Mouse (Mus musculus) CH12F3 (cell line): Measurements from ENCODE around the gene Gapvd1.

ENCODE experiments used
- in situ Hi-C: fragments of 300-500 bp; cut with MboI; formaldehyde crosslinking; loops from 2 replicates; pipeline ENCODE4 v1.14.3; 2020; ENCODE audit warnings: low sequenced_read_pairs

Gapvd1 gene

DNA sequence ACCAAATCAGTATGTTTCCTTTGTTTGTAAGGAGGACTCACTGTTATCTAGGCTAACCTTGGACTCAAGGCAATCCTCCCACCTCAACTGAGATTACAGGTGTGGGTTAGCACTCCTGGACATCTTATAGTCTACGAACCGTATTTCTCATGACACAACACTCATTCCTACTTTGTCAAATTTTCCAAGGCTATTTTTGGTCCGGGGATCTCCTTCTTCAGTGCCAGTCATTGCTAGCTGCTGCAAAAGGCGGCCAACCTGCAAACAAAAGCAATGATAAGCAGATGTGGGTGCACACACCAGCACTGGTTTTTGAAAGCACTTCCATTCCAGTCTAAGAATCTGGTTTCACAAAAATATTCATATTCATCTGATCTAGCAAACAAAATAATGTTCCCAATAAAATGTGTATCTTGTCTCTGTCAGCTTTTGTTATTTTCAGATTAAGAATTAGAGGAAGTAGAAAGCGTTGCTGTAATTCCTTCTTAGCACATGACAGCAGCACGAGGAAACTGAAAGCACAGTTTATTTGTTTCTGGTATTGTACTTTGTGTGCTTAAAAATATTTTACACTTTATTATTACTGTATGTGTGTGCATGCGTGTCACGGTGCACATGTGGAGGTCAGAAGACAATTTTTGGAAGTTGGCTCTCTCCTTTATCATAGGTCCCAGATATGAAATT is 27.8 kb downstream of the Gapvd1 start:
- in situ Hi-C loops: no loop called here

DNA sequence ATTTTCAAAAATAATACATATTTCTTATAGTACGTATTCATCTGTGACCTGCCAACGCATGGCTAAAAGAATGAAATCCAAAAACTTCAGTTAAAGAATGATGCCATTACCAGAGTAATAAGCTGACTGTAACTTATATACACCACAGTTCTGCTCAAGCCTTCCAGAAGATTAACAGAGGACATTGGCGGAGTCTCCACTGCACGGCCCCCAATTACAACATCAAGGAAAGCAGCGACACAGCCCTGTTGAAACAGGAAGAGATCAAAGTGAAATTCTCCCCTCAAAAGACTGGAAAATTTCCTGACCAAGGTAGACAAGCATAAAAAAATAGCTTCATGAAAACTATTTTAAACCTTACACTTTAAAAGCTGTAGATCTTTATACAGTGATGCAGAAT is 29.8 kb downstream of the Gapvd1 start:
- in situ Hi-C loops: no loop called here

DNA sequence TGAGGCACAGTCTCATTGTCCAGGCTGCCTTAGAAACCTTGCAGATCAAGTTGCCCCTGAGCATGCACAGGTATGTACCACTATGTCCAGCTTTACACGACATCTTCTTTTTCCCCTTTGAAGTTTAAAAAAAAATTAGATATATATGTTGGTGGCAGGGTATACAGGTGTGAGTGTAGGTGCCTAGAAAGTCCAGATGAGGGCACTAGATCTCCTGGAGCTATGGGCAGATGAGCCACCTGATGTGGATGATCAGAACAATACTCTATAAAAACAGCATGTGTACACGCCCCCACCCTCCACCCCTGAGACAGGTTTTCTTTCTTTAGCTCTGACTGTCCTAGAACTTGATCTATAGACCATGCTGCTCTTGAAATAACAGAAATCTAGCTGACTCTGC is 36.8 kb downstream of the Gapvd1 start:
- in situ Hi-C loops: no loop called here

DNA sequence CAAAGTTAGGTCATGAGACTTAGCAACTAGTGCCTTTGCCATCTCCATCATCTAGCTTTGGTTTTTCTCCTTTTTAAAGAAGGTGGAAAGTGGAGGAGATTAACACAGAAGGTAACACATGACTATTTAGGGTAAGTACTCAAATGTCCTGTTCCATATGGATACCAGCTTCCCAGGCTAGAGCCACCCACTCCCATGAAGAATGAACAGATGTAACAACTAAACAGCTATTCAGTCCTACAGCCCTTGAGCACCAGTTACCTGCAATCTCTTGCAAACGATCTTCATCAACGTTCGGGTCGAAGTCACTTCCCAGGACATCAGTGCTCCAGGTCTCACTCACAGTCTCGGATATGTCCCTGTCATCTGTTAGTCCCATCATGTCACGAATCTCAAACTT is 43.1 kb downstream of the Gapvd1 start:
- in situ Hi-C loops: no loop called here

DNA sequence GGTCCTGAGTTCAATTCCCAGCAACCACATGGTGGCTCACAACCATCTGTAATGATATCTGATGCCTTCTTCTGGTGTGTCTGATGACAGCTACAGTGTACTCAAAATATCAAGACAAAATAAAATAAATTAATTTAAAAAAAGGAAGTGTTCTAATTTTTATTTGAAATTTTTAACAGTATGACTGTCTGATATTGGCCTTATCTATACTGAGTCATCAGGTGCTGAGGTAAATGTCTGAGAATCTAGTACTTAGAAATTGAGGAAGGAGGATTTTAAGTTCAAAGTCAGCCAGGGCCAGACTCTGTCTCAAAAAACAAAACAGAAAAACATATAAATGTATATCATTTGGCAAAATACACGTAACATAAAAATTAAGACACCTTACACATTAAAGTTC is 46.4 kb downstream of the Gapvd1 start:
- in situ Hi-C loops: no loop called here

DNA sequence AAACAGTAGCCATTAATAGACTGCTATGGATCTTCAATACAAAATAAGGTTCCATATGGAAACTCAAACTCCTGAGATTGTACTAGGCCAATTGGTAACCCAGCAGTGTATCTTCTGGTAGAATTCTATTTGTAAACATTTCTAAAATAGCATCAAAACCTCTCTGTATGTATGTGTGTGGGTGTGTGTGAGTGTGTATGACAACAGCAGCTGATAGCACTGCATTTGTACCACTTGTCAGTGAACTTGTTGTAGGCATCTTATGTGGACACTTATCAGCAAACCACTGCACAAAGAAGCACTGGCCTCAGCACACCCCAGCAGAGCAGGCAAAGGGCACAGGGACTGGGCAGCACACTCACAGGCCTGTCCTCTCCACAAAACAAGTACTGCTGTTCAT is 58.4 kb downstream of the Gapvd1 start:
- in situ Hi-C loops: no loop called here

DNA sequence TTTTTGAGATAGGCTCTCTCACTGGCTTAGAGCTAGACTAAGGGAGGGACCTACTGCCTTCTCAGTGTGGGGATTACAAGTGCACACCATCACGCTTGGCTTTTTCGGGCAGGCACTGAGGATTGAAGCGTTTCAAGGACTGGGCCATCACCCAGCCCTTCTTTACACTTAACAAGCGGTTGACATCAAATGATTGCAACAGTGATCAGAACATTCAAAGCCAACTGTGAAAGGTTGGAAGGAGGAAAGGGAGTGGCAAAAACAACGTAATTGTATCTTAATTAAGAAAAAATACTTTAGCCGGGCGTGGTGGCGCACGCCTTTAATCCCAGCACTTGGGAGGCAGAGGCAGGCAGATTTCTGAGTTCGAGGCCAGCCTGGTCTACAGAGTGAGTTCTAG is 62.2 kb downstream of the Gapvd1 start:
- in situ Hi-C loops: no loop called here

DNA sequence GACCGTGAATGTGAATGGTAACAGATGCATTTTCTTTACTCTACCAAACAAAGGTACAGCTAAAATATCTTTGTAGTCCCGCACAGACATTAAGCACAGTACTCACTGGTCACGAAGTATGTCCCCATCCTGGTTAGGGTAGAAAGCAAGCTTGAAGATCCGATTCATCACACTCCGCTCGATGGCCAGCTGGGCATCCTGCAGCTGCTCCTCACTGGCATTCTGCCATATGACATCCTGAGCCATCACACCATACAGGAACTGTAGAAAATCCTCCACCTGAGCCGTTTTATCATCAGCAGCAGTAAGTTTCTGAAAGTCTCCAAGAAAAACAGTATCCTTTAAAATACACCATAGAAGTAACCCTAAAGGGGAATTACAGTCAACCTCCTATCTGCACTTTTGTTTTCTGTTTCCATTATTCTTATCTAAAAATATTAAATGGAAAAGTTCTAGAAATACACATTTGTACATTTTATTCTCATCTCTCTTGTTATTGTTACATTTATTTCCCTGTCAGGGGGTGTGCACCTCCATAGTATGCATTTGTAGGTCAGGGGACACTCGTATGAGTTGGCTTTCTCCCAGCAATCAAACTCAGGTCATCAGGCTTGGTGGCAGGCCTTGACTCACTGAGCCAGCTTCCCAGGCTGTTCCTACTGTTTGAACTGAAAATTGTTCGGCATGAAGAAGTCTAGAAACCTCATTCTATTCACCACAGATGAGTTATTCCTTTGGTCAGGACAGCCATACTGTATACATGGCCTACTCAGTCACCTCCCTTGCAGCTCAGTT is 70.8 kb downstream of the Gapvd1 start:
- in situ Hi-C loops: no loop called here

DNA sequence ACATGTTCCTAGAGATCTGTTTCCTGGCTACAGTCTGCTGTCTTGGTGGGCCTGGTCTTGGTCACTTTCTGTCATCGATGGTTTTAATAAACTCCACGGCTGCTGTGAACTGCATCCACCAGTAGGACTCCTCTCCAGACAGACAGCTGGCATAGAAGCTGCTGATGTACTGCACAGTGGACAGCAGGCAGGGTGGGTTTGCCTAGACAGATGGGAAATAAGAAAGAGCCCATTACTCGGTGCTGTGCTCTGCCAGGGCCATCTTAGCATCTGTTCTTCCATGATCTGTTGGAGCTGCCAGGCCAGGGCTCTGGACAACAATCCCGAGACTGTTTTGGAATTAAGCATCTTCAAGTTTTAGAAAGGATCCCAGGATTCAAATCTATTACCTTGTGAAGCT is 77.1 kb downstream of the Gapvd1 start:
- in situ Hi-C loops: no loop called here

DNA sequence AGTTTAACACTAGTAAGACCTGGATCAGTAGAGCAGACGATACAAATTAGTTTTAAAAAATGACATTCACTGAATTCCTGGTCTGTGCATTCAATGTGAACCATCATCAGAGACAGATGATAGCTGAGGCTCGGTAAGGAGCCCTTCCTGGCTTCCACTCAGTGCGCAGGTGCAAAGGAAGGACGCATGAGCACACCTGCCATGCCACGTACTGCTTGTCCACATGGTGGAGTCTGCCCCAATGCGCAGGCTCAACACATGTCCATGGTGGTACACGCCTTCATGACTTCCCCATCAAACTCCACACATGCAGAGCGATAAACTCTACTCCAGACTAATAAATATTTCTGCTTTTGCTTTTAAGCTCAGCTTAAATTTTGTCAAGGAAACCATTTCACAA is 78.0 kb downstream of the Gapvd1 start:
- in situ Hi-C loops: no loop called here

DNA sequence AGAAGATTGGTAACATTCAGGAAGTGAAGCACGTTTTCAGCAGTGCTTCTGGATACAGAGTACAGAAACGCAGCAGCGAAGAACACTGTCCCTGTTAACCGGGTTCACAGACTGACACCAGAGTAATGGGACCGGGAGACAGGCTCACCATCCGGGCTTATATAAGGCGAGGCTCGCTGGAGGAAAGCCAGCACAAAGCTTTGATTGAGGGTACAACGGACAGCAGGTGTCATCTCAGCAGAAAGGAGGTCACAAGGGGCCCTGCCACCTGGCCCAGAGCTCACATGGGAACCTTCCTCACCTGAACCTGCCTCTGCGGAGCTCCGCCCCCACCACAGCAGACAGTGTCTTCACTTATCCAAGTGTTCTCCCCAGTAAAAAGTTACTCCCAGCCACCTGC is 81.2 kb downstream of the Gapvd1 start:
- in situ Hi-C loops: no loop called here

DNA sequence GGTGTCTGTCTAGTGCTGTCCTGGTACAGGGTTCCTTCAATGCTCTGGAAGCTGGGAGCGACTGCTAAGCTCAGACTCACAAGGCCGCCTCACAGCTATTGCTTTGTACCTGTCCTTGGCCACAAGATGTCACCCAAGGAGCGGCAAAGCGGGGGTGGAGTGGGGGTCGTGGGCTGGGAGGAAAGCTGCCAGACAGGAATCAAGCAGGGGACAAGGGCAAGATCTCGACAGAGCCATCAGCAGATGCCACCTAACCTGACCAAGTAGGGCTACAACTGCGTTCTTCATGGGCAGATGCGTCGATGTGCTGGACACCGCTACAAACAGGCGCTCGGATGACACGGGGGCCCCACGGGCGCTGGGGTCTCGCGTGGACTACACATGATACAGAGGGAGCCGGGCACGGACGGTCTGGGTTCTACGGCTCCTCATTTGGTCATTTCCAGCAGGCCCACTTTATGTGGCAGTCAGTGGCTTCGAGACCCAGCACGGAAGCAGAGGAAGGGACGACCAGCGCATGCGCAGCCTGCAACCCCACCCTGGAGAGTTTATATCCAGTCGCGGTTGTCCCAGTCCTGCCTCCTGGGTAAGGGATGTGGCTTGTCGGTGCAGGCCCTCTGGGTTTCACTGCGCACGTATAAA is 83.5 kb downstream of the Gapvd1 start:
- in situ Hi-C loops: no loop called here

DNA sequence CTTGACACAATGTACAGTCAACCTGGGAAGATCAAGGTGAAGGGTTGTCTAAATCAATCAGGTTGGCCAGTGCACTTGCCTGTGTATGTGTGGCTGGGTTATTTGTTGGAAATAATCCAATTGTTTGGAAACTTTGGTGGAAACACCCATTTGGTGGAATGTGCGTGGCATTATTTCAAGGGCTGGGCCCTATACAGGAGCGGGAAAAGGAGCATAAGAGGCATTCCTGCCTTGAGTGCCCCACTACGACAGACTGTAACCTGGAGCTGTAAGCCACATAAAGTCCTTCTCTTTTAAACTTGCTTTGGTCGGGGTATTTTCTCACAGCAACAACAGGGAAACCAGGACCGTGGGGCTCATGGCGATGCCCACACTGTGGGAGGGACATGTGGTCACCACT is 84.6 kb downstream of the Gapvd1 start:
- in situ Hi-C loops: no loop called here

DNA sequence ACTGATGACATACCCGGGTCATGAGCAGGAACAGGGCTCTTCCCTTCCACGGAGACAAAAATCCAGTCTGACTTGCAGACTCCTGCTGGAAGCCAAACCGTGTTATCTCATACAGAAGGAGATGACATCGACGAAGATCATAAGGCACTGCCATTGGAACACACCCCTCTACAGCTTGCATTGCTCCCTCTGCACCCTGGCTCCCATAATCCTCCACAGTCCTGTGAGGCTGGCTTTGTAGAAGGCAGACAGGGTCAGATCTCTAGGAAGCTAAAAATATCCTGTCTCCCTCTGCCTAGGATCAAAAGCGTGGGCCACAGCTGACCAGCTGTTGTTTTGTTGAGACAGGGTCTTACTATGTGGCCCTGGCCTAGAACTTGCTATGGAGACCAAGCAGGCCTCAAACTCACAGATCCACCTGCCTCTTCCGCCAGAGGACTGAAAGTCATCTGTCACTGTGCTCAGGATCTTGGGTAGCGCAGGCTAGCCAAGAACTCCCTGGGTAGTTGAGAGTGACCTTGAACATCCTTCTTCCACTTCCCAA is 85.8 kb downstream of the Gapvd1 start:
- in situ Hi-C loops: no loop called here

DNA sequence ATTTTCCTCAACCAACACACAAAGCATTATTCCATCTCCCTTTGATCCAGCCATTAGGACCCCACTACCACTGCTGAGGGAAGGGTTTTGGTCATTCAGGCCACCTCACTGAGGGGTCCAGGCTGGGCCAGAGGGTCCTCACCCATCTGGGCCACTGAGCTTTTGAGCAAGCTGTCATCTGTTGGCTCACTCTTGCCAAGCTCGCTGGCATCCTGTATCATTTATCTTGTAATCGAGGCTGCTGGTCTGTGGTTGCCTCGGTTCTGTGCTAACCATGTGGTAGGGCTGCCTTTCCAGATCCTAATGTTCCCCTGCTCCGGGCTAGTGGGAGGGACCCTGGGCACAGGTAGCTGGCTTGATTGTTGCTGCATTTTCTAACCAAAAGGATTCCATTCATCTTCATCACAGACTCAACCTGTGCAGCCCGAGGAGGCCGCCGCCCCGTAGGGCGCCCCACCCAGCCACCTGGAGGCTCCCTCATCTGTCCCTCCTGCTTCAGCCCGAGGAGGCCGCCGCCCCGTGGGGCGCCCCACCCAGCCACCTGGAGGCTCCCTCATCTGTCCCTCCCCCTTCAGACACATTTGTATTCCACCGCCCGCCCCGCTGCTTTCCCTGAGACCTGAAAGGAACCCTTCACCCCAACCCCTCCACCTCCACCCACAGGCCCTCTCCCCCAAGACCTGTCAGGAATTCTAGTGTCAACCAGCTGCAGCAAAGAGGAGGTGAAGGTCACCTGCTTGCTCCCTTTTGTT is 86.4 kb downstream of the Gapvd1 start:
- in situ Hi-C loops: no loop called here

DNA sequence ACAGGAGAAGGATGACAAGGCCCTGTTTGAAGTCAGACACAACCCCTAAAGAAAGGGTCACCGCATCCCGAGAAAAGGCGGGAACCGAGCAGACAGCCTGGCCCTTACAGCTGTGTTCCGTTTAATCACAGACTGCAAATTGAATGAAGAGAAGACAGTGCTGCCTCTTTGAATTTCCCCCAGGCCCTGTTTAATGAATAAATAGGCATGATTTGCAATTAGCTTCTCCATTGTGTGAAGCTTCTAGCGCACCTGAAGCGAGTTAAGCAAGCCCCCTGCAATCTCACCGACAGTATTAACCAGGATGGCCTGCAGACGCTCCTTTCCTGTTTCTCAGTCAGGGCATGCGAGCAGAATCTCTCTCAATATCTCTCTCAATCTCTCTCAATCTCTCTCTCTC is 87.2 kb downstream of the Gapvd1 start:
- in situ Hi-C loops: no loop called here

DNA sequence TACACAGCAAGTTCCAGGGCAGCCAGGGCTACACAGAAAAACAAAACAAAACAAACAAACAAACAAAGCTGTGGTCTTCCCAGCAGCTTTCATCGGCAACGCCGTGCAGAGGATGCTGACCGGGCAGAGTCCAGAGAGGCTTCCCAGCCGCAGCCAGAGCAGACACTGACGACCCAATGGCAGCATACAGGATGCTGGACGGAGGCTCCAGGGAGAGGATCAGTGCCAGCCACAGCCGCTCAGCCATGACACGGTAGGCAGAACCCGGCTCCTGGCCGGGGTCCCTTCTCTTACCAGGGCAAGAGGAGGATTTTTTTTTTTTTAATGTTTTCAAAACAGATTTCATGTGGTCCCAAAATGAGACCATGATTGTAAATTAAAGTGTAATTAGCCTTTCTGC is 107.6 kb downstream of the Gapvd1 start:
- in situ Hi-C loops: no loop called here

DNA sequence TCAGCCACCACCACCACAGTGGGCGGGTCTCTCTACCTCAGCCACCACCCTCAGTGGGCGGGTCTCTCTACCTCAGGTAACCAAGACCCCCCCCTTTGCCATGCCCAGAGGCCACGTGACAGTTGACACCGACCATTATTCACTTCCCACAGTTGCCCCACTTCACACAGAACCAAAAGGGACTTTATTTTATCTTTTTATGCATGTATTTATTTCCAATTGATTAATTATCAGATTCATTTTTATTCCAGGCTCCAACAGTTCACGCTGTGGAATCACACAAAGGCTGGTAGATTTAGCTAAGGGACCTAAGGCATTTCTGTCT is 108.5 kb downstream of the Gapvd1 start:
- in situ Hi-C loops: no loop called here

DNA sequence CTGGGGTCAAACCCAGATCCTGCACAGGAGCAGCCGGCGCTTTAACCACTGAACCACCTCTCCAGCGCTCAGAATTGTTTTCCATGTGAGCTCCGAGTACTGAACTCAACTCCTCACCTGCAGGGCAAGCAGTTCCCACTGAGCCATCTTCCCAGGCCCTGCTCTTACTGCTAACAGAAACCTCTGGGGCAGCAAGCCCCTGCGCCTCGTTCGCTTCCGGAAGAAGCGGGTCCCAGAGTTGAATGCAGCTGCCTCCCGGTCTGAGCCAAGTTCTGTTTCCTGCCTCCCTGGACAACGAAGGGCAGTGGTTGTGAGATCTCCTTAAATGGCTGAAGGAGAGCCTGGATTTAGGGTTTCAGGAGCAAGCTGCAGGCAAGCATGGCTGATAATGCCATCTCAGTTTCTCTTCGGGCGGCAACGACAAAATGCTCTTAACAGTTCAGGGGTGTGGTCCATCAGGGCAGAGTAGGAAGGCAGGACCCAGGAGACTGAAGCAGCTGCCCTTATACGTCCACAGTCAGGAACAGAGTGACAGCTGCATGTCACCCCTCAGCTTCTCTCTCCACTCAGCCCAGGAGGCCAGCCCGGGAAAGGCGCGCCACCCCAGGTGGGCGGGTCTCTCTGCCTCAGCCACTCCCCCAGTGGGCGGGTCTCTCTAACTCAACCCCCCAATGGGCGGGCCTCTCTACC is 109.0 kb downstream of the Gapvd1 start:
- in situ Hi-C loops: no loop called here
